Mouse (Mus musculus): ENCODE measurements around the gene Tbc1d1. TPM values are rescaled to one million over a fixed set of nuclear protein-coding genes. Genes with fewer than 3 reads are reported as not detected.

Tbc1d1 gene
- polyA plus RNA-seq, 1 experiment from 2014 or later: 38.3 TPM

DNA sequence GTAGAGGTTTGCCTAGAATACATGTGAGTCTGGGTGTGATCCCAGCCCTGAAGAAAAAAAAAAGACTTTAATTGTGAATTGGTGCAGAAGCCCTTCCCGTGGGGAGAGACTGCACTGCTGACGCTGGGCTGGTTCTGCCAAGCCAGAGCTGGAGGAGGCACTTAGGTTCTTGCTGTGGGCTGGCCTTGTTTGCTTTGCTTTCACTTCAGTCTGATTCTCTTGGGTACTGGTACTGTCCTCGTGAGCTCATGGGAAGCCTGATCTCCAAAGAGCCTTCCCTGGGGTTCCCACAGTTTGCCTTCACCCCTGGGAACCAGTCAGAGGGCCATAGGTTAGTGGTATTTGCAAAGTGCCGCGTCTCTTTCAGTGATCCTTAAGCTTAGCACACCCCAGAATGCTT, 135.6 kb downstream of the Tbc1d1 start:
- Histone ChIP-seq H3K4me1 (replicated peaks) (peaks cover 12% of the 10 kb centered on the region), H3K27ac (ENCODE audit: poor library complexity, severe bottlenecking) (no peak overlapping the region), H3K4me2 (no peak overlapping the region), H3K9me3 (replicated peaks) (no peaks in the 10 kb centered on the region), H3K9ac (no peak overlapping the region), H3K36me3 (peaks cover 37% of the 10 kb centered on the region), H3K4me3 (no peak overlapping the region), H3K27me3 (replicated peaks) (no peaks in the 10 kb centered on the region)
- no peak for ATAC-seq (ENCODE audit: insufficient number of reproducible peaks, low FRiP score)
- 74% methylated on average over 5 of the region's 5 CpGs for WGBS

GRCm38 (mm10) chr5:64295621-64296020, 139.5 kb downstream of the Tbc1d1 start:
- Histone ChIP-seq H3K4me2 (no peak overlapping the region), H3K4me3 (no peak overlapping the region), H3K27me3 (replicated peaks) (no peaks in the 10 kb centered on the region), H3K9ac (no peak overlapping the region), H3K4me1 (replicated peaks) (peaks cover 33% of the 10 kb centered on the region), H3K9me3 (replicated peaks) (no peaks in the 10 kb centered on the region), H3K36me3 (peaks cover 25% of the 10 kb centered on the region), H3K27ac (ENCODE audit: poor library complexity, severe bottlenecking) (no peak overlapping the region)
- ATAC-seq (ENCODE audit: insufficient number of reproducible peaks, low FRiP score): no peak

GRCm38 (mm10) chr5:64296328-64296727, 140.2 kb downstream of the Tbc1d1 start:
- H3K4me2 ChIP-seq: no peak overlapping the region
- peaks cover 25% of the 10 kb centered on the region for H3K36me3 ChIP-seq
- no peaks in the 10 kb centered on the region for H3K27me3 ChIP-seq (replicated peaks)
- H3K4me1 ChIP-seq (replicated peaks): peaks cover 40% of the 10 kb centered on the region
- H3K9ac ChIP-seq: no peak overlapping the region
- H3K27ac ChIP-seq (ENCODE audit: poor library complexity, severe bottlenecking): no peak overlapping the region
- H3K9me3 ChIP-seq (replicated peaks): no peaks in the 10 kb centered on the region
- no peak overlapping the region for H3K4me3 ChIP-seq
- ATAC-seq (ENCODE audit: insufficient number of reproducible peaks, low FRiP score): no peak
- WGBS: 85% methylated on average over 7 of the region's 7 CpGs

DNA sequence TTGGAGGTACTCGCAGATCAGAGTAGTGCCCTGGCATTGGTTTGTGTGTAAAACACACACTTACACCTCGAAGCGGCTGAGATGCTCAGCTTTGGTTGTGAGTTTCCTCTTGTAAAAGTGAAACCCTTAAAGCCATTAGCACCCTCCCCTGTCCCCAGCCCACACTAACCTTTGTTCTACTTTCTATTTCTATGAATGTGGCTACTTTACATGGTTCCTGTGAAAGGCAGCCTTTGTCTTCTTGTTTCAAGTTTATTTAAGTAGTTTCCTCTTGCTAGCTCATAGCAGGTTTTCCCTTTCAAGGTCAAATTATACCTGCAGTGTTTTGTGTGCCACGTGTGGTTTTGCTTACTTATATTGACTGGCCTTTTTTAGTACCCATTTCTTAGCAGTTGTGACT, 141.0 kb downstream of the Tbc1d1 start:
- Histone ChIP-seq H3K27ac (ENCODE audit: poor library complexity, severe bottlenecking) (no peak overlapping the region), H3K4me2 (no peak overlapping the region), H3K4me3 (no peak overlapping the region), H3K9me3 (replicated peaks) (no peaks in the 10 kb centered on the region), H3K9ac (no peak overlapping the region), H3K27me3 (replicated peaks) (no peaks in the 10 kb centered on the region), H3K4me1 (replicated peaks) (peaks cover 45% of the 10 kb centered on the region), H3K36me3 (peaks cover 31% of the 10 kb centered on the region)
- WGBS: 84% methylated on average over 4 of the region's 4 CpGs
- ATAC-seq (ENCODE audit: insufficient number of reproducible peaks, low FRiP score): no peak

- Histone ChIP-seq H3K4me1 (replicated peaks) (peaks cover 45% of the 10 kb centered on the region), H3K27ac (ENCODE audit: poor library complexity, severe bottlenecking) (peak overlapping the region; percentile 10; the same call in 1 of the 2 replicates), H3K27me3 (replicated peaks) (no peaks in the 10 kb centered on the region), H3K4me3 (no peak overlapping the region), H3K9me3 (replicated peaks) (no peaks in the 10 kb centered on the region), H3K9ac (peak overlapping the region; percentile 43; the same call in 1 of the 2 replicates), H3K4me2 (peak overlapping the region; percentile 24; the same call in 1 of the 2 replicates), H3K36me3 (peaks cover 32% of the 10 kb centered on the region)
- 51% methylated on average over 20 of the region's 20 CpGs for WGBS
- no peak for ATAC-seq (ENCODE audit: insufficient number of reproducible peaks, low FRiP score)
Measured at GRCm38 (mm10) chr5:64298331-64299036, 142.4 kb downstream of the Tbc1d1 start.

DNA sequence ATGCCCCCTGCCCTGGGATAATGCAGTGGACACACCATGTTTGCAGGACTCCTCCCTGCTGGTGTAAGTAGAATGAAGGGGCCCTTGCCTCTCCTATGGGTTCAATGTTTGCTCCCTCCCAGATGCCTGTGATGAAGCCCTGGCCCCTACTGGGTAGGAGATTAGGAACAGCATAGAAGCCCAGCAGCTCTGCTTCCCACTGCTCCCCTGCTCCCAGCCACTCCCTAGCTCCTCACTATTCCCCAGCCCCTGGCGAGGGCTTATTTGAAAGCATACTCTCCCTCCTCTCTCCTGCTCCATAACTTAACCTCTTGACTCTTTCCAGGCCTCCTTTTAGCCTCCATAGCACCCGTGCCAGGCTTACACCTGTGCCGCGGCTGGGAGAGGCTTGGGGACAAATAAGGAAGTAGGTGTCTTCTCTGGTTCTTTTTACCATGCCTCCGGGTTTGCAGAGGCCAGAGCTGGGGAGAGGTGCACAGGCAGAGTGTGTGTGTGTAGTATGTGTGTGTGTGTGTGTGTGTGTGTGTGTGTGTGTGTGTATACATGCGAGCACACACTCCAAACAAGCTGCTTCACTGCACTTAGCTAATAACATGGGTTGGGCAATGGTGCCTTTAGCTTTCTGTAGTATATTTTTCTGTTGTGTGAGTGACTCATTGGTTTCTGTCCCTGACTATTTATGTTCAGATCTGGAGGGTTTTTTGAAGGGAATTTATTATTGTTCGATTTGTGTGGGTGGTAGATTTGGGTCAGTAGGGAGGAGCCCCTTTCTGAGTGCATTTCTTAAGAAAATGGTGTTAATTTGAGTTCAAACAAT, 143.6 kb downstream of the Tbc1d1 start:
- 67% methylated on average over 7 of the region's 7 CpGs for whole genome bisulfite sequencing
- H3K27ac ChIP-seq (ENCODE audit: poor library complexity, severe bottlenecking): no peak overlapping the region

DNA sequence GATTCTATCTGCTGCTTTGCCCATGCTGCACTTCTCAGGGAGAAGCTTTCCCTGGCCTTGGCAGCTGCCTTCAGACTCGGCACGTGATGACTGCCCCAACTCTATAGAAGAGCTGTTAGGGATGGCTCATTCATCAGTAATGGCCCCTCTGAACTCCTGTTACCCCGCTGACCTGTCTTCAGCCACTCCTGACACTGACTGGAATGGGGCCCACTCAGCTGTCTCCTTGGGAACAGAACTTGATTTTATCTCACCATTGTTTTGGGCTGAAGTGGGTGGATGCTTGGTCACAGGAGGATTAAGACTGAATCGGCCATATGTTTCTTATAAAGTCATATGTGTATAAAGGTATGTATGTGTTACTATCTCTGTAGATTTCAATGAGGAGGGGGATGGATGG, 145.1 kb downstream of the Tbc1d1 start:
- 66% methylated on average over 4 of the region's 4 CpGs for WGBS
- H3K4me2 ChIP-seq: no peak overlapping the region
- peaks cover 28% of the 10 kb centered on the region for H3K36me3 ChIP-seq

More for the DNA sequence above, 143.6 kb downstream of the Tbc1d1 start:
- Histone ChIP-seq H3K4me1 (replicated peaks) (peaks cover 45% of the 10 kb centered on the region), H3K27me3 (replicated peaks) (no peaks in the 10 kb centered on the region), H3K9ac (no peak overlapping the region), H3K9me3 (replicated peaks) (no peaks in the 10 kb centered on the region), H3K4me2 (no peak overlapping the region), H3K4me3 (no peak overlapping the region), H3K36me3 (peaks cover 24% of the 10 kb centered on the region)
- no peak for ATAC-seq (ENCODE audit: insufficient number of reproducible peaks, low FRiP score)

DNA sequence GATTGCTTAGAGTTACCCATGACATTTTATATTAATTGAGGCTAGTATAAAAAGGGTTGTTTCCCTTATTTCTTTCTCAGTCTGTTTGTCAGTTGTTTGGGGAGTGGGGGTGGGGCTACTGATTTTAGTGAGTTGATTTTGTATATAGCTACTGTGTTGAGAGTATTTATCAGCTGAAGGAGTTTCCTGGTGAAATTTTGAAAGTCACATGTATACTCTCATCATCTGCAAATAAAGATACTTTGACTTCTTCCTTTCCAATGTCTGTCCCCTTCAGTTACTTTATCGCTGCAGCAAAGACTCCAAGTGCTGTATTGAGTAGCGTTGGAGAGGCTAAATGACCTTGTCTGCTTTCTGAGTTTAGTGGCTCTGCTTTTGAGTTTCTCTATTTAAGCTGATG, 151.2 kb downstream of the Tbc1d1 start:
- peaks cover 5% of the 10 kb centered on the region for H3K4me1 ChIP-seq (replicated peaks)
- 0 out of 2 replicates have a peak, but pooled peaks cover 3% of the 10 kb centered on the region for H3K9me3 ChIP-seq (replicated peaks)
- H3K36me3 ChIP-seq: peaks cover 29% of the 10 kb centered on the region
- ATAC-seq (ENCODE audit: insufficient number of reproducible peaks, low FRiP score): no peak
- H3K27ac ChIP-seq (ENCODE audit: poor library complexity, severe bottlenecking): no peak overlapping the region
- H3K4me2 ChIP-seq: no peak overlapping the region
- no peak overlapping the region for H3K9ac ChIP-seq
- no peak overlapping the region for H3K4me3 ChIP-seq
- H3K27me3 ChIP-seq (replicated peaks): no peaks in the 10 kb centered on the region
- 87% methylated on average over 2 of the region's 2 CpGs for WGBS

More for the DNA sequence above, 145.1 kb downstream of the Tbc1d1 start:
- no peak for ATAC-seq (ENCODE audit: insufficient number of reproducible peaks, low FRiP score)
- H3K9me3 ChIP-seq (replicated peaks): 0 out of 2 replicates have a peak, but pooled peaks cover under 1% of the 10 kb centered on the region
- no peak overlapping the region for H3K9ac ChIP-seq
- no peak overlapping the region for H3K4me3 ChIP-seq
- H3K27me3 ChIP-seq (replicated peaks): no peaks in the 10 kb centered on the region
- H3K4me1 ChIP-seq (replicated peaks): peaks cover 45% of the 10 kb centered on the region
- no peak overlapping the region for H3K27ac ChIP-seq (ENCODE audit: poor library complexity, severe bottlenecking)

DNA sequence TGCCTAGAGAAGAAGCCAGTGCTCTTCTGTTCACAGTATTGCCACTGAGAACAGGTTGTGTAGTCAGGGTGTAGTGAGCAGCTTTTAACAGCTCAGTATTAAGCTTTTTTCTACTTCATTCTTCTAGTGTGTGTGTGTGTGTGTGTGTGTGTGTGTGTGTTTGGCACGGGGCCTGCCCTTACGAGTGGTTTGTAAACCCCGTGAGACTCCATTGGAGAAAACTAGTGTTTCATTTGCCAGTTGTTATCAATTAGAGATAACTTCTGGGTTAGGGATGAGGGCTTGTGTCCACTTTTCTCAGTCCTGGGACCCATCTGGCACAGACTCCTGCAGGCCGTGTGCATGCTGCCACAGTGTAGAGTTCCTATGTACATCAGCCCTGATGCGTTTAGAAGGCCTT, 156.2 kb downstream of the Tbc1d1 start:
- Histone ChIP-seq H3K27ac (ENCODE audit: poor library complexity, severe bottlenecking) (no peak overlapping the region), H3K4me3 (no peak overlapping the region), H3K36me3 (peaks cover 18% of the 10 kb centered on the region), H3K4me2 (no peak overlapping the region), H3K4me1 (replicated peaks) (peaks cover 8% of the 10 kb centered on the region), H3K27me3 (replicated peaks) (no peaks in the 10 kb centered on the region), H3K9ac (no peak overlapping the region), H3K9me3 (replicated peaks) (no peaks in the 10 kb centered on the region)
- no peak for ATAC-seq (ENCODE audit: insufficient number of reproducible peaks, low FRiP score)
- WGBS: 43% methylated on average over 5 of the region's 5 CpGs

DNA sequence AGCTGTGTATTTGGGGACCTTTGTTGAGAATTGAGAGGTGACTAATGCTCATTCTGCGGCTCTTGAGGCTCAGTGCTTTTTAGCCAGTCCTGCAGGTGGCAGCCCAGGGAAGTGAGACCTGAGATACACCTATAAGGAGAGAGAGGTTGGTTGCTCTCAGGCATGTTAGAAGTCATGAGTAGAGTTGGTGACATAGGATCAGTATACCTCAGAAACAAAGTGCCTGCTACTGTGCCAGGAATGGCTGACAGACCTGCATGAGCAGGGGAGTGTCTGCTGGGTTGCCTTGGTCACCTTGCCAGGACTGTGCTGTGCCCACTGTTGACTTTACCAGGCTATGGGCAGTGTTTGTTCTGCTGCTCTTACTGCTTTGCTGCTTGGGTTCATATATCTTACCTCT, 157.4 kb downstream of the Tbc1d1 start:
- no peak for ATAC-seq (ENCODE audit: insufficient number of reproducible peaks, low FRiP score)
- H3K4me1 ChIP-seq (replicated peaks): peaks cover 8% of the 10 kb centered on the region
- no peaks in the 10 kb centered on the region for H3K9me3 ChIP-seq (replicated peaks)
- no peak overlapping the region for H3K4me2 ChIP-seq
- 79% methylated on average over 1 of the region's 1 CpGs for WGBS
- no peaks in the 10 kb centered on the region for H3K27me3 ChIP-seq (replicated peaks)
- no peak overlapping the region for H3K27ac ChIP-seq (ENCODE audit: poor library complexity, severe bottlenecking)
- peaks cover 23% of the 10 kb centered on the region for H3K36me3 ChIP-seq
- no peak overlapping the region for H3K4me3 ChIP-seq
- no peak overlapping the region for H3K9ac ChIP-seq

DNA sequence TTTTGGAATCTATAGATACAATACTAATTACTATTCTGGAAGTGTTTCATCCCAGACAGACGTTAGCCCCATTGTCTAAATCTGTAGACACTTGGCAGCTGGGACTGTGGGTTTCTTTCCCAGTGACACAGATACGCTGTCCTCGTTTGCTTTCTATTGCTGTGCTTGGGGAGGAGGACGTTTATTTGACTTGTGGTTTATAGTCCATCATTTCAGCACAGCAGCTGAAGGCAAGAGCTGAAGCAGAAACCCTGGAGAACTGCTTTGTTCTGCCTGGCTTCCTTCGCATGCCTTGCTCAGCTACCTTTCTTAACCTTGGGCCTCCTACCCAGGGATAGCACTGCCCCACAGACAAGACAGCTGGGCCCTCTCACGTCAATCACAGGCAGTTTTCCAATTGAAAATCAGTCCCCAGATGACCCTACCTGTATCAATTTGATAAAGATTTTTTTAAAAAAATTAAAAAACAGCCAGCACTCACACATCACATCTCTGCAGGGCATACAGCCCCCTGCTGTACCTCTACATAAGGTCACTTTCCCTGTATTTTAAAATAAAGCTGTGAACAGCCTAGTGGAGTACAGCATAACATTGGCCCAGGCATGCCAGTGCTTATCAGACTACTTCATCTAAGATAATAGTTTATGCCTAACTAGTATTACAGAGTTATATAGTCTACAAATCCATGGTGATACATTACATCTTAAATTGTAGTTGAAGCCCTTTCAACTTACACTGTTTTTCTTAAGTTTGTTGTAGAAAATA, 158.4 kb downstream of the Tbc1d1 start:
- H3K27ac ChIP-seq (ENCODE audit: poor library complexity, severe bottlenecking): no peak overlapping the region
- H3K4me3 ChIP-seq: no peak overlapping the region
- H3K9me3 ChIP-seq (replicated peaks): no peaks in the 10 kb centered on the region
- ATAC-seq (ENCODE audit: insufficient number of reproducible peaks, low FRiP score): no peak
- H3K4me2 ChIP-seq: no peak overlapping the region
- no peaks in the 10 kb centered on the region for H3K27me3 ChIP-seq (replicated peaks)
- no peak overlapping the region for H3K9ac ChIP-seq
- H3K4me1 ChIP-seq (replicated peaks): peaks cover 14% of the 10 kb centered on the region
- H3K36me3 ChIP-seq: peaks cover 23% of the 10 kb centered on the region
- WGBS: 69% methylated on average over 6 of the region's 6 CpGs
